Mouse (Mus musculus) thymus, adult 2 months (tissue): Measurements from ENCODE around the gene Cldnd2.

Experiments used
- CTCF ChIP-seq: fragments of 200-500 bp; IDR thresholded peaks from 2 replicates; pipeline ENCODE4 v1.5.1; 2012; ENCODE audit warnings: mild to moderate bottlenecking, control low read depth, low read length, moderate library complexity, borderline replicate concordance; ENCODE audit not compliant: control insufficient read depth, poor library complexity, insufficient read depth; ENCODE audit errors: extremely low read depth
- POLR2A ChIP-seq: fragments of 200-500 bp; IDR thresholded peaks from 2 replicates; pipeline ENCODE4 v1.6.1; 2012; ENCODE audit warnings: mild to moderate bottlenecking, low read length, control low read depth, moderate library complexity; ENCODE audit not compliant: control insufficient read depth, poor library complexity, insufficient read depth; ENCODE audit errors: extremely low read depth

DNA sequence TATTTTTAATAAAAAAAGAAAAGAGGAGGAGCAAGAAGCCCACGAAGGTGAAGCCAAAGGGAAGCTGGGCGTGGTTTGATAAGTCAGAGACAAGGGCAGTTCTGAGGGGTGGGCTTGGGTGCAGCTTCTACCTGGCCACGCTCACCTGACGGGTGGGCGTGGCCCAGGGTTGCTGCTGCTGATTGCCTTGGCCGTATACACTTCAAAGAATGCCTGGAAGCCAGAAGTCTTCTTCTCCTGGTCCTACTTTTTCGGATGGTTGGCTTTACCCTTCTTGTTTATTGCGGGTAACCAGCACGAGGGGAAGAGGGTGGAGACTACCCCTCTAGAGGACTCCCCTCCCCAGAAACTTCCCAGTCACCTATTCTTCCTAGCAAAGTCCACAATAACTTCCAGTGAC is 2.1 kb downstream of the Cldnd2 start:
- TF ChIP-seq CTCF (no peak), POLR2A (no peak)
